Comparison of ENCODE assay signal across 8 mouse cellular contexts in genomic region chr11:78513106-78513790, GRCm38 (mm10). TPM values are rescaled to one million over a fixed set of nuclear protein-coding genes. Genes with fewer than 3 reads are reported as not detected.
DNase-seq lines count a peak whose midpoint lies in the region; ATAC-seq lines count a peak whose summit lies in the region.

No protein-coding gene starts in this region.

- H3K4me2 ChIP-seq in heart, embryonic 15.5 days = peak overlapping the region; percentile 91
- peak overlapping the region; percentile 94 for H3K4me2 ChIP-seq in hindbrain, embryonic 13.5 days
- H3K4me2 ChIP-seq in midbrain, embryonic 13.5 days (replicated peaks) = peak overlapping the region; percentile 94

- DNase-seq in heart, adult 11 months = no peak
- DNase-seq in R1 (ENCODE audit: low read depth, low spot score) = peak; percentile 59
- no peak for DNase-seq in natural killer cell, adult 2 months (ENCODE audit: low spot score in 2 of 2)
- no peak for DNase-seq in adrenal gland, adult (ENCODE audit: inconsistent age in 2 of 2, low spot score in 1 of 2)
- DNase-seq in layer of hippocampus, postnatal 14 days (ENCODE audit: low spot score in 2 of 2) = no peak

- H3K4me3 ChIP-seq in heart, embryonic 15.5 days = peak overlapping the region; percentile 91
- H3K4me3 ChIP-seq in hindbrain, embryonic 13.5 days = peak overlapping the region; percentile 88
- peak overlapping the region; percentile 89 for H3K4me3 ChIP-seq in midbrain, embryonic 13.5 days (replicated peaks)

- H3K27me3 ChIP-seq in heart, embryonic 15.5 days = no peaks in the 10 kb centered on the region
- no peaks in the 10 kb centered on the region for H3K27me3 ChIP-seq in hindbrain, embryonic 13.5 days
- H3K27me3 ChIP-seq in midbrain, embryonic 13.5 days = no peaks in the 10 kb centered on the region

- ATAC-seq in heart, embryonic 15.5 days (replicated peaks; ENCODE audit: insufficient number of reproducible peaks, insufficient read depth, low FRiP score, low read depth) = no peak
- ATAC-seq in hindbrain, embryonic 13.5 days (ENCODE audit: low FRiP score) = no peak
- ATAC-seq in midbrain, embryonic 13.5 days = no peak

- H3K4me1 ChIP-seq in heart, embryonic 15.5 days (replicated peaks) = peaks cover 15% of the 10 kb centered on the region
- H3K4me1 ChIP-seq in hindbrain, embryonic 13.5 days (replicated peaks) = peaks cover 21% of the 10 kb centered on the region
- peaks cover 23% of the 10 kb centered on the region for H3K4me1 ChIP-seq in midbrain, embryonic 13.5 days (replicated peaks)

- peak overlapping the region; percentile 99; the same call in 1 of the 2 replicates for H3K9ac ChIP-seq in heart, embryonic 15.5 days
- peak overlapping the region; percentile 97 for H3K9ac ChIP-seq in hindbrain, embryonic 13.5 days
- H3K9ac ChIP-seq in midbrain, embryonic 13.5 days (replicated peaks) = peak overlapping the region; percentile 98

- no peaks in the 10 kb centered on the region for H3K9me3 ChIP-seq in heart, embryonic 15.5 days (replicated peaks)
- H3K9me3 ChIP-seq in hindbrain, embryonic 13.5 days = no peaks in the 10 kb centered on the region
- H3K9me3 ChIP-seq in midbrain, embryonic 13.5 days = no peaks in the 10 kb centered on the region

- H3K36me3 ChIP-seq in heart, embryonic 15.5 days = peaks cover 50% of the 10 kb centered on the region
- H3K36me3 ChIP-seq in hindbrain, embryonic 13.5 days = peaks cover 48% of the 10 kb centered on the region
- peaks cover 52% of the 10 kb centered on the region for H3K36me3 ChIP-seq in midbrain, embryonic 13.5 days

- H3K27ac ChIP-seq in heart, embryonic 15.5 days = no peak overlapping the region
- H3K27ac ChIP-seq in hindbrain, embryonic 13.5 days = no peak overlapping the region
- no peak overlapping the region for H3K27ac ChIP-seq in midbrain, embryonic 13.5 days

- WGBS in heart, embryonic 15.5 days = 78% methylated on average over 3 of the region's 3 CpGs
- WGBS in hindbrain, embryonic 13.5 days = 86% methylated on average over 3 of the region's 3 CpGs
- WGBS in midbrain, embryonic 13.5 days = 85% methylated on average over 3 of the region's 3 CpGs

RNA-seq across cellular contexts. Expression of gene Poldip2, which starts 1.3 kb away (rescaled TPM):
- polyA plus RNA-seq in heart, embryonic 15.5 days (2015; fragmentation: Nextera tagmentation; extraction: Ambion mirVana) = 157 and 162 TPM in 2 replicates
- 185 and 190 TPM in 2 replicates for polyA plus RNA-seq in hindbrain, embryonic 13.5 days (2015; fragmentation: Nextera tagmentation; extraction: Ambion mirVana)
- polyA plus RNA-seq in midbrain, embryonic 13.5 days (2015; fragmentation: Nextera tagmentation; extraction: Ambion mirVana) = 176 and 178 TPM in 2 replicates
- 100 to 1,000 TPM; 118 to 120 TPM for total RNA-seq in layer of hippocampus, postnatal 14 days (2021)

RNA-seq across cellular contexts. Expression of gene Tmem199, which starts 1.3 kb away (rescaled TPM):
- polyA plus RNA-seq in heart, embryonic 15.5 days (2015; fragmentation: Nextera tagmentation; extraction: Ambion mirVana) = 36.3 and 37.8 TPM in 2 replicates
- polyA plus RNA-seq in hindbrain, embryonic 13.5 days (2015; fragmentation: Nextera tagmentation; extraction: Ambion mirVana) = 93.6 and 101 TPM in 2 replicates
- polyA plus RNA-seq in midbrain, embryonic 13.5 days (2015; fragmentation: Nextera tagmentation; extraction: Ambion mirVana) = 95.9 and 97.6 TPM in 2 replicates
- total RNA-seq in layer of hippocampus, postnatal 14 days (2021) = 10 to 100 TPM; 36.0 to 40.7 TPM

RNA-seq across cellular contexts. Expression of gene Sebox, which starts 10.0 kb away (rescaled TPM):
- polyA plus RNA-seq in heart, embryonic 15.5 days (2015; fragmentation: Nextera tagmentation; extraction: Ambion mirVana) = not detected in 2 replicates
- 0.13 and 0.19 TPM in 2 replicates for polyA plus RNA-seq in hindbrain, embryonic 13.5 days (2015; fragmentation: Nextera tagmentation; extraction: Ambion mirVana)
- not detected in 2 replicates for polyA plus RNA-seq in midbrain, embryonic 13.5 days (2015; fragmentation: Nextera tagmentation; extraction: Ambion mirVana)
- total RNA-seq in layer of hippocampus, postnatal 14 days (2021) = 1 to 10 TPM; 3.9 to 4.5 TPM

RNA-seq across cellular contexts. Expression of gene Vtn, which starts 14.4 kb away (rescaled TPM):
- 1.3 and 4.7 TPM in 2 replicates for polyA plus RNA-seq in heart, embryonic 15.5 days (2015; fragmentation: Nextera tagmentation; extraction: Ambion mirVana)
- polyA plus RNA-seq in hindbrain, embryonic 13.5 days (2015; fragmentation: Nextera tagmentation; extraction: Ambion mirVana) = 171 and 184 TPM in 2 replicates
- 109 and 138 TPM in 2 replicates for polyA plus RNA-seq in midbrain, embryonic 13.5 days (2015; fragmentation: Nextera tagmentation; extraction: Ambion mirVana)
- total RNA-seq in layer of hippocampus, postnatal 14 days (2021) = 10 to 100 TPM; 65.7 to 71.5 TPM

RNA-seq across cellular contexts. Expression of gene Sarm1, which starts 15.7 kb away (rescaled TPM):
- 0.15 and 0.60 TPM in 2 replicates for polyA plus RNA-seq in heart, embryonic 15.5 days (2015; fragmentation: Nextera tagmentation; extraction: Ambion mirVana)
- polyA plus RNA-seq in hindbrain, embryonic 13.5 days (2015; fragmentation: Nextera tagmentation; extraction: Ambion mirVana) = 45.0 and 47.2 TPM in 2 replicates
- polyA plus RNA-seq in midbrain, embryonic 13.5 days (2015; fragmentation: Nextera tagmentation; extraction: Ambion mirVana) = 41.4 and 47.8 TPM in 2 replicates
- 10 to 100 TPM; 51.0 to 53.2 TPM for total RNA-seq in layer of hippocampus, postnatal 14 days (2021)
